Mouse (Mus musculus): Measurements from ENCODE around the gene Fam169b.
"Not testable (repeated sequence)": the region's sequence is repeated elsewhere in the genome, so short reads cannot be mapped to it uniquely, and the experiment has no call there.

Fam169b gene

DNA sequence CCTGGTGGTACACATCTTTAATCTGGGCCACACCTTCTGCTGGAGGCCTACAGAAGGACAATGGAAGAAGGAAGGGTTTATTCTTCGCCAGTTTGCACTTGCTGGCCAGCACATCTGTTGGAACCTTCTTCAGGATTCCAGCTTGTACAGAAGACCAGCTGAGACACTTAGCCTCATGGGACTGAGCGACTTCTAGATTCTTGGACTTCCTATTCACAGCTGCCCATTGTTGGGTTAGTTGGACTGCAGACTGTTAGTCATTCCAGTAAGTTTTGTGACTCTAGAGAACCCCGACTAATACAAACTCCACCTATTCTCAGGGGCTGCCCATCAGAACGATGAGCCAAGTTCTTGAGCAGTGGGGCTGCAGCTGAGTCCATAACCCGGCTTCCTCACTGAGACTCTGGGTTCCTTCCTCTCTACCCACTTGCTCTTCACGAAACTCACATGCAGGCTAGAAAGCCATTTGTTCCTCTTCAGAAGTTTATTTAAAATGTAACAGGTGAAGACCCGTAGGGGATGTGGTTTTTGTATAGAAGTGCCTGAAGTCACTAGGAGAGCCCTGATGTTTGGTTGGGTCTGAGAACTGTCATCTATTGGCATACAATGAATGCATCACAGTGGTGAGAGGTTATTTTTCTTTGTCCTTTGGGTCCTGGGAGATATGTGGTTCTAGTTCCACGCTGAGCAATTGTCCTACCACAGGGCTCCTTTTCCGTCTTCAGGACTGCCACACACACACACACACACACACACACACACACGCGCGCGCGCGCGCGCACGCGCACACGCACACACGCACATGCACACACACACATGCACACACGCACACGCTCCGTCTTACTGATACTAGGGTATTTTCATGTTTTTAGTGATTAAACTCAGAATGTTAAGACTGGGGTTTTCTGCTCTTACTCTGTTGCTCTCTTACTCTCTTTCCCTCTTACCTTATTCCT lies 13.2 kb downstream of the Fam169b start:
- DNase-seq (ENCODE audit: low read depth, low spot score) = no peak

DNA sequence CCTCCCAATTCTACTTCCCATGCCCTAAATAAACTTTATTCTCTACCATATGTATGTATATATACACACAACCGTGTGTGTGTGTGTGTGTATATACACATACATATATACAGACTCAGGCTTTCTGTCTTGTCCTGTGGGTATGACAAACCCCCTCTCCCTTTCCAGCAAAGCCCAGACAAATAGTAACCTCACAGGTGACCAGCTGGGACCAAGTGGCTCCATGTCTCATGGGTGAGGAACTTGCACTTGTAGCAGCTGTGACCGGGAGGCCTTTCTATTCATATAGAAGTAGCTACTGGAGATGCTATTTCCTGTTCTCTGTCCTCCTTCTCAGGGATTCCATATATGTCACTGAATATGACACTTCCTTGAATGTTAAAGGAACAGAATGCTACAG lies 13.9 kb downstream of the Fam169b start:
- DNase-seq (ENCODE audit: low read depth, low spot score) = no peak

DNA sequence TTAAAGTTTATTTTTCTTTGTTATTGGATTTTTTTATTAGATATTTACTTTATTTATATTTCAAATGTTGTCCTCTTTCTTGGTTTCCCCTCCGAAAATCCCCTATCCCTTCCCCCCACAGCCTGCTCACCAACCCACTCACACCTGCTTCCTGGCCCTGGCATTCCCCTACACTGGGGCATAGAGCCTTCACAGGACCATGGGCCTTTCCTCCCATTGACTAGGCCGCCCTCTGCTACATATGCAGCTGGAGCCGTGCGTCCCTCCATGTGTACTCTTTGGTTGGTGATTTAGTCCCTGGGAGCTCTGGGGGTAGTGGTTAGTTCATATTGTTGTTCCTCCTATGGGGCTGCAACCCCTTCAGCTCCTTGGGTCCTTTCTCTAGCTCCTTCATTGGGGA lies 14.4 kb downstream of the Fam169b start:
- not testable (repeated sequence) for DNase-seq (ENCODE audit: low read depth, low spot score)

DNA sequence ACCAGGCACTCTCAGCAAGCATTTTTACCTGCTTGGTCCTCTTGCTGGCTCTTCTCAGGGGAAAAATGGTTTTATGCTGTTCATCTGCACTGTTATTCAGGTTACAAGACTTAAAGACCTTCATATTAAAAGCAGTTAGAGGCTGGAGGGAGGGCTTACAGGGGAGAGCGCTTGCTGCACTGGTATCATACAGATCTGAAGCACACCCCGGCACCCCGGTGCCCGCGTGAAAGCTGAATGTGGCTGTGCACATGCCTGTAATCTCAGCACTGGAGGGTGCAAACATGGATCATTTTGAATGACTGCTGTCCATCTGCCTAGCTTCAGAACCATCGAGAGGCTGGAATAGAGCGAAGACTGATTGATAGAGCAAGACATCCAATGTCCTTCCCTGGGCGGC lies 15.4 kb downstream of the Fam169b start:
- no peak for DNase-seq (ENCODE audit: low read depth, low spot score)

DNA sequence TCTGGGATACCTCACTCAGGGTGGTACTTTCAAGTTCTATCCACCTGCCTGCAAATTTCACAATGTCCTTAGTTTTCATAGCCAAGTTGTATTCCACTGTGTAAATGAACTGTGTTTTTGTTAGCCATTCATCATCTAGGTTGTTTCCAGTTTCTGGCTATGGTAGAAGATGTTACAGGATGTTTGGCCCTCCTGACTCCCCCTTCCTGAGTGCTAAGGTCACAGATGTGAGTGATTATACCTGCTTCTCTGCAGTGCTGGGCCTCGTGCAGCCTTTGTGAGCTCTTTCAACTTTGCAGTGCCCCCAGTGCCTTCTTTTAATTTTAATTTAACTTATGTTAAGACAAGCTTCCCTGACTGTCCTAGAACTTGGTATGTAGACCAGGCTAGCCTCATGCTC lies 18.0 kb downstream of the Fam169b start:
- DNase-seq (ENCODE audit: low read depth, low spot score) = no peak

DNA sequence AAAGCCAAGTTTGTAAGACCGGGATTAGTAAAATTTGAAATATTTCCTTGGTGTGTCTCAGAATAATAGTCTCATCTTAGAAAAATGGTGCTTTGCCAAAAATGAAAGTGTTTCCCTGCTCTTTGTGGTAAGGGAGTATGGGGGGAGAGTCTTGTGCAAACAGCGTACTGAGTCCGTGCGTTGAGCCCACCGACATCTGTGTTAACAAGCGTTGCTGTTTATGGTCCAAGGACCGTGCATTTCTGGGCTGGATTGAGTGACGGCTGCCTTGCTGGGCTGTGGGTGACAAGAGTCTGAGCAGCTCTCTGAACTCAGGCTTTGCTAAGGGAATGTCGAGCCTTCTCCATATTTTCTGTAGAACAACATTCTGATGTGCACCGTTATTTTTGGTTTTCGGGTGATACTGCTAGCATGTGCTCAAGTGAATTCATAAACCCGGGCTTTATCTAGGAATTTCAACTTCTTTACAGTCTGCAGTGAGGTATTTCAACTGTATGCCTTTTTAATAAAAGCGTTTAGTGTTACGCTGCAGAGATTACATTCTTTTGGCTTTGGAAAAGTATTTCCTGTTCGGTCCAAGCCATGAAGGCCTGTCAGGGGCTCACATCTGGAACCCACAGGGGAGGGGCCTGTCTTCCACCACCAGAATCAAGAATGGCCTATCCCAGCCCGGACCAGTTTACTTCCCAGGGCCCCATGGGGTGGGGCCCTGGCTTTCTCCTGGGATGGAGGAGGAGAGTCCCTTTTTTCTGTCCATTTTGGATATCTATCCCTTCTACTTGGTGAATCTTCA lies 20.6 kb downstream of the Fam169b start:
- DNase-seq (ENCODE audit: low read depth, low spot score) = no peak

DNA sequence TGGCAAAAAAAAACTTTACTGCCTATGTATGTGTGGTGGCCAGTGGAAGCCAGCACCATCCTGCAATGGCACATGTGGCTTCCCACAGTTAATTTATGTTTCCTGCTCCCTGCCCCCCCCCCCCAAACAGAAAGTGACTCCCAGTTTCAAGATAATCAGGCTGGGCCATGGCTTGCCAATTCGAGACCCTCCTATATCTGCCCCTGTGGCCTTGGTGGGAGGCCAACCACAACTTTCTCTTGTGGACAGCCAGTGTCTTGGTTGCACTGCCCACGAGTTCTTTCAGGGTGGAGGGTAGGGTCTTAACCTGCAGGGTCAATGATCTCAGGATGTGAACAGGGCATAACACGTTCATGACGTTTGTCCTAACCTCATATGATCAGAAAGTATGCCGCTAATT lies 22.8 kb downstream of the Fam169b start:
- DNase-seq (ENCODE audit: low read depth, low spot score) = no peak

DNA sequence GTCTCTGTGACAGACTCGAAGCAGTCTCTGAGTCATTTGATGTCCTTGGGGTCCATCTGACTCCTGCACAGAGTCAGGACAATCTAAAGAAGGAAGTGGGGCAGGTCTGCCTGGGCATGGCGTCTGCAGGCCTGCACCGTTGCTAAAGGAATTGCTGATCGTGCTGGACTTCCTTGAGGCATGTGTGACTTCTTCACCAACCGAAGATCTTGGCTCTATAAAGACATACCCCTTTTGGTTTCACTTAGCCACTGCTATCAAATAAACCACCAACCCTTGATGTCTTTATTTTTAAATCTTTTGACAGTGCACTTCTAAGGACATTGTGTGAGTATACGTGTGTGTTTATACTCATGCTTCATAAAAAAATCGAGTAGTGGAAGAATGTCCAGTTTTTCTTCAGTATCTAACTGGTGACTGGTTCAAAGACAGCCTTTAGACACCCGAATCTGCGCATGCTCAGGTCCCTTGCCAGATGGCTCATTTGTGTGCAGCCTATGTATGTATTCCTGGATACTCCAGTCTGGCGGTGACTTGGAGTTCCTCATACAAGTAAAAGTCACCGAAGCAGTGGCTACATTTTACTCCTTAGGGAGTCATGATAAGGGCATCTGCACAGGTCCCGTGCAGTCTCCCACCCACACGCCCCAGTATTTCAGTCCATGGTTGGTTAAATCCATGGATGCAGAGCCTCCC lies 24.9 kb downstream of the Fam169b start:
- no peak for DNase-seq (ENCODE audit: low read depth, low spot score)

DNA sequence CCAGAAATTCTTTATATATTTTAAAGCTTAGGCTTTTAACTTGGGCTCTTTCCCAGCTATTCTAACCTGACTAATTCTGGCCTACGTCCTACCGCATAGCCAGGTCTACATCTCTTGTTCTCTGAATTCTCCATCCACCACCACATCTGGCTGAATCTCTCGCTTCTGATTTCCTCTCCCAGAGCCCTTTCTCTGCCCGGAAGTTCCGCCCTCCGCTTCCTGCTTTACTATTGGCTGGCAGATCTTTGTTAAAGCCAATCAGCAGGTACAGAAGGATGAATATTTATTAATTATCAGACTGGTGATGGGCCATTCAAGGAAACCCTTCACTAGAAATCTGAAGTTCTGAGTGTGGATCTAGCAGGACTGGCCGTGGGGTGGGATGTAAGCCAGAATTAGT lies 27.5 kb downstream of the Fam169b start:
- no peak for DNase-seq (ENCODE audit: low read depth, low spot score)

DNA sequence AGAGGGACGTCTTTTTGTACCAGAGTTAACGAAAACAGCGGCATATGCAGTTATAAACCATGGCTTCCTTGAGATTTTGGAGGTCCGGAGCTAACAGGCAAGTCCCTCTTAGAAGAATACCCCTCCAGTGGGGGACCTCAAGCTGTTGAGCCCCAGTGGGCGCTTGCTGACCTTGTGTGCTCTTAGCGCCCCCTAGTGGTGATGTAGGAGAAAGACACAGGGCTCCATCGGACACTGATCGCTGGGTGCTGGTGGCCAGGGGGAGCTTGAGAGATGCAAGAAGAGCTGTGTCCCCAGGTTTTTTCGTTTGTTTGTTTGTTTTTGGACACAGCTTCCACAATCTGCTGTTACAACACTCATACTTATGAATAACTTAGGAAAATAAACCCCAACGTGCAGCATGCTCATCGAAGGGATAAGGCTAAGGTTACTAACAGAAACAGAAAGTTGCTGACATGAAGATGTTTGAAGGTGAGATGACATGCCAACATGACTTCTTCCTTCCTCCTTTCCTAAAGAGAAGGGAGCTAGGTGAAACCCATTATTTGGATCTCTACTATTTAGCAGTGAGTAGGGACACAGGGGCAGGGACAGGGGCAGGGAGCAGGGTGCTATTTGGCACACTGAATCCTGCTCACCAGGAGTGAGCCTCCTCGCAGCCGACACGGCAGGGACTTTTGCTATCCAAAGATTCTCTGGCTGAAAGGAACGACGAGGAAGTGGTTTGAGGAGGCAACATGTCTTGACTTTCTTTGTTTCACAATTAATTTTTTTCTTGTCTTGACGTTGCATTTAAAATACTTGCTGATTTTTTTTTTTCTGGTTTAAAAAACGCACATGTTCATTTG lies 29.2 kb downstream of the Fam169b start:
- peak; percentile 67 for DNase-seq (ENCODE audit: low read depth, low spot score)

DNA sequence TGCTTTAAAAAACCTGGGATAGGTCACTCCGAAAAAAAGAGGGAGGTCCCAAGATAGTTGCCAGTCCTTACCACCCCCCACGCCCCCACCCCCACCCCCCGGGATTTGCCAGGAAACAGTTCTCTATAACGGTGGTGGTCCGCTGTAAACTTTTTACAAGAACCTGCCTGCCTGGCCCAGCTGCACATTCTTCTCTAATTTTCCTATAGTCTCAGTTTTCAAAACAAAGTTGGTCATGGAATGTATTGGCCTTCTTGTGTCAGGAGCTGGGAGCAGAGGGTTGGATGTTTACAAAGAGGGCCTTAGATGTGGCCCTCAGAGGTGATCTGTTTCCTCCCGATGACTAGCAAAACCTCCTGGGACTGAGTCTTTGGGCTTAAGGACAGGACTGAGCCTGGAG lies 30.0 kb downstream of the Fam169b start:
- no peak for DNase-seq (ENCODE audit: low read depth, low spot score)

DNA sequence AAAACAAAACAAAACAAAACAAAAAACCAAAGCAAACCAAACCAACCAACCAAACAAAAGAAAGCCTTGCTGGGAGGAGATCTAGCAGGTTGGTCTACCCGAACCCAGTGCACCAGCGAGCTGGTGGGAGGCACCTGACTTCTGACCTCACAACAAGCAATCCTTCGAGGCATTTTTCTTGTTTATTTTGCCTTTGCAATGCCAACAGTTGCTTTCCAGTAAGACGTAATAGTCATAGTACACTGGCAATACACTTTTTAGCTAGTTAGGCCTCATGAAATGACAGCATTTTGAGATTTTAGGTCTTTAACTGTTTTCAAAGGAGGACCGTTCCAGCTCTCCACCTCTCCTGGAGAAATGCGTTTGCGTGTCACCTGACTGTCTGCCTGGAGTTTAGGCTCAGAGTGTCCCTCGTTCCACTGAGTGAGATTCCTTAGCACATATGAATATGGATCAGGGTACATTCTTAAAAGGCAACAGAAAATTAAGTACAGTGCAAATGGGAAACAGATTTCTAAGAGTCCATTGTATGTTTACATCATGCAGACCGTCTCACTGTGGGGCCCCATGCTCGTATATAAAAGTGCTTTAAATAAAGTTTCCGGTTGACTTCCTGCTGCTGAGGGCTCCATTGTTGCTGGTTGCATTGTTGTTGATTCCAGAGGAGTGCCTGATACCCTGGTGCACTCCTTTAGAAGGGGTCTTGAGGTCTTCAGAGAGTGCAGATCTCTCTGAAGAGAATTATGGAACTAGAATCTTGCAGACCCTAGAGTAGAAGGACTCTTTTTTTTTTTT lies 32.3 kb downstream of the Fam169b start:
- no peak for DNase-seq (ENCODE audit: low read depth, low spot score)

DNA sequence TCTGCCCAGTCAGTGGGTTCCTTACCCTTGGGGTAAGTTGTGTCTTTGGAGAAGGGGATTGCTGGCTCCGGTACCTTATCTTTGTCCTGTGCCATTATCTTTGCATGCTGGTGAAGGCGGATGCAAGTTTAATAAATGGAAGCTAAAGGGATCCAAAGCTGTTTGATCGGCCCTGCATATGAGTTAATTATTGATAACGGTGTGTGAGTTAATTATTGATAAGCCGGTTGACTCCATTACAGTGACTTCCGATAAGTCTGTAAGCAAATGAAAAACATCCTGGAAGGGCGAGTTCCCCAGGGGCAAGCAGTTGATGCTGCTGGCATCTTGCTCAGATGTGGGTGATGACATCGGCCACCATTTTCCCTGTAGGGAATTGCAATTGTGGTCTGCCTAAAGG lies 33.1 kb downstream of the Fam169b start:
- DNase-seq (ENCODE audit: low read depth, low spot score) = no peak

DNA sequence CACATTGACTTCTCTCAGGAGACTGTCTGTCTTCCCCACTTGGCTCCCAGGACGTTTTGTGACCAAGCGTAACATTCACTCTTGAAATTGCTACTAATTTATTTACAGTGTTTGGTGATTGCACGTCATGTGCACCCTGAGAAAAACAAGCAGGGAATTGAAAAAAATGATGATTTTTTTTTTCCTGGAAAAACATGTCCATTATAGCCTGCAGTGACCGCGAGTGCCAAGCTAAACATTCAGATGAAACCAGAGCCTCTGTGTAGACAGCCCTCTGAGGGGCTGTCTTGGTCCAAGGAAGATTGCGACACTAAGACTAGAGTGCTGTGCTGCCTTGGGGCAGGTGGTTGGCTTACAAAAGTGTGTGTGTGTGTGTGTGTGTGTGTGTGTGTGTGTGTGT lies 37.8 kb downstream of the Fam169b start:
- DNase-seq (ENCODE audit: low read depth, low spot score) = no peak

DNA sequence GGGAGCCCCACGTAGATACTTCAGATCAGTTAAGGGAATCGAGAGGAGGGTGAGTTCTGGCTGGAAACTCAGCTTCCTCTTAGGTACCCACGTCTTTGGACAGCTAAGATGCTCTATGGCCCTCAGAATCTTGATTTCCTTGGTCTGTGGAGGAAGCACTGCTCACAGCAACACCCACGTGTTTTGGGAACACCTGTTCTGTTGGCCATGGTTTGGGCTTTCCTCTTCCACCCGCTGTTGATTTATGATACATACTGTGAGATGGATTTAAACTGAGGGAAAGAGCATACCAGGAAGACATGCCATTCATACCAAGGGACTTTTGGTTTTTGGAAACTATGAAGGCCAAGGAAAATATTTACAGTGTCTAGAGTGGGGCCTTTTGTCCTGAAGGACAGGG lies 38.8 kb downstream of the Fam169b start:
- no peak for DNase-seq (ENCODE audit: low read depth, low spot score)

DNA sequence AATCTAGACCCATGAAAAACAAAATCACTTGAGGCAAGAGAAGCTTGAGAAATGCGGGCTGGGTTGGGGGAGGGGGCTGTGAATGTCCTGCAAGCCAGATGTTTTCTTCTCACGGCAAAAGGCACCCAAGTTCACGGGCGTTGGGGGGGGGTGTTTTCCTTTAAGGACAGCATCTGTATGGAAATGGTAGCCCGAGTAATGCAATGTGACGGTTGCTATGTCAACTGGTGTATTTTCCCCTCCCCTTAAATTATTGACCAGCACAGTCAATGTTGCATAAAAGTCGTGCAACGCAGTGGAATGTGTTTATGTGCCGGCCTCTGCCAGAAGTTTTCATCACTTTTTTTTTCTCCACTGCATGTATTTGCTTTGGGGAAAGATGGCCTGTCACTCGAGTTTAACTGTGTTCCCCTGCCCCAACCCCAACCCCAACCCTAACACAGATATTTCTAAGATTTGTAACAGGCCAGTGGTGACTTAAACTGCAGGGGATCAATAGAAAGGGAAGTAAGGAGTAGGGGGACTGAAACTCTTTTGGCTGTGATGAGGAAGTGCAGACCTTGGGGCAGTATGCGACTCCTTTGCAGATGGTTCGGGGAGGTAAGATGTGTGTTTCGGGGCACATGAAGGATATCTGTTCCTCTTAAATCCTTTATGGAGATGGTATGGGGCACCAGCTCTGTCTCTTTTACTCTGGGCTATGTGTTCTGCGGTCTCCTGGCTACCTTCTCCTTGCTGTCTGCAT lies 39.6 kb downstream of the Fam169b start:
- DNase-seq (ENCODE audit: low read depth, low spot score) = no peak

DNA sequence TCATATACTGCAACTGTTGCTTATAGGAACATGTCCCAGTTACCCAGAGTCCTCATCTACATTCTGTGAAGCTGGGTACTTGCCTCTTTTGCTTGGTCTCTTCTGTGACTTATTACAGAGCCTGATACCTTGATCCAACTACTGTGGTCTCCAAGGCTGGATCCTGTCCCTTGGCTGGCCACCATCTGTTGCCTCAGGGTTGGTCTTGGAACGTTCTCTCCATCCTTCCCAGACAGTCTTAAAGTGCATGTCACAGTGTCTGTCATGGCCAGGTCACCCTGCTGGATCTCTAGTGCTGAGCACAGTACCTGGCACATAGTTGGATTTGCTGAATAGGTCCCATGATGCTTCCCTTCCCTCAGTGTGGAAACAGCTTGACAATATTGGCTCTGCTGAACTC lies 40.6 kb downstream of the Fam169b start:
- no peak for DNase-seq (ENCODE audit: low read depth, low spot score)

DNA sequence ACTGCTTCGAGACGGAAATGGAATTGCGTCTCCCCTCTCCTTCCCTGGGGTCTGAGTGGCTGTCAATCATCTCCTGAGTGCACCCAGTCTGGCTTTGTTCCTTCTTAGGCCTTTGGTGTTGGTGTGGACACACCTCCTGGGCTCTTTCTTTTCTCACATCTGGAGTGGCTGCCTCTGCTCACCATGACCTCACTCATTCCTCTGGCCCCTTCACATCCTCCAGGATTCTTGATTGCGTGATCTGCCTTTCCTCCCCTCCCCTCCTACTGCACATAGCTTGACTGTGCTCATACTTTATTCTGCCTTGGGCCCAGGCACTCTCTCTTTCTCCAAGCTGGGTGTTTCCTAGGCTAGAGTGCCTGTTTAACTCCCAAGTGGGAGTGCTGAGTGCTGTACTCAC lies 41.4 kb downstream of the Fam169b start:
- no peak for DNase-seq (ENCODE audit: low read depth, low spot score)

DNA sequence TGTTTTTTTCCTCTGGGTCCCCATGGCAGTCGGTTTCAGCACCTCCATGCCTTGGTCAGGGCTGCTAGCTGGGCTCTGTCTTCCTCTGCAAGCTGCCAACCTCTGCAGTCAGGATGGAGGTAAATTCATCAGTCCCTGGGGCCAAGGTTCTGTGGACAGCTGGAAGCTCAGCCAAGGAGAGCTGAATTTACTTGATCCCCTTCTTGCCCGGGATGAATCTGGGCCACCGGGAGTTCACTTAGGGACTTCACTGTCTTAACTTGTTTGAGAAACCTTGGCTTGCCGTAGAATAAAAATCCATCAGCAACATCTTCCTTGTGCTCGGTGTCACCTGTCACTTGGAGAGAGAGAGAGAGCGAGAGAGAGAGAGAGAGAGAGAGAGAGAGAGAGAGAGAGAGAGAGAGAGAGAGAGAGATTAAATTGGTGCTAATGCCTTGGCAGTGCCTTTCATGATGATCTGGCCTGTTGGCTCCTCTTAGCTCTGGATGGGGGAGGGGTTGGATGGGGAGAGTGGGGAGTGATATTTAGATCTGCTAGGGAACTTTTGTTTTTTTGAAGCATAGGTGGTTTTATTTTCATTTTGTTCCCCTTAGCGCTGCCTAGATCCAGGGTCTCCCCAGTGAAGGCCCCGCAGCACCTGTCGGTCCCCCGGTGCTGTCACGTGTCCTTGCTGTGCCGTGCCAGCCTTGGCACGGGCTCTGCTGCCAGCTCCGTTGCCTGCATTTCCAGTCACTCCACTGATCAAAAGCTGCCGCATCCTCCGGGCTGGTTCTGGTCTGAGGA lies 44.6 kb downstream of the Fam169b start:
- no peak for DNase-seq (ENCODE audit: low read depth, low spot score)

All from embryo, embryonic 11.5 days (tissue).